Mouse (Mus musculus) layer of hippocampus, adult 2 months (tissue): ENCODE data around the gene Apob. TPM values are rescaled to one million over a fixed set of nuclear protein-coding genes. Genes with fewer than 3 reads are reported as not detected.

Source experiments
- DNase-seq, 2 experiments: peaks; one replicate each; pipeline ENCODE4 v3.0.0; 2022; ENCODE audit warnings: low spot score in 2 of 2
- H3K27ac ChIP-seq: fragments of 200-600 bp; 2 replicates; pipeline ENCODE4 v1.8.1; 2022
- H3K4me3 ChIP-seq: fragments of 200-600 bp; 2 replicates; pipeline ENCODE4 v1.8.1; 2022; ENCODE audit warnings: mild to moderate bottlenecking
- CTCF ChIP-seq: fragments of 200-600 bp; conservative IDR thresholded peaks from 2 replicates; pipeline ENCODE4 v1.8.1; 2022; ENCODE audit warnings: antibody characterized with exemption, mild to moderate bottlenecking, moderate library complexity
- total RNA-seq, 2 experiments: library from RNA; stranded (reverse); gene quantifications; 2 replicates each; pipeline ENCODE4 v1.2.3; 2021

The Apob gene
- total RNA-seq, 2 experiments from 2014 or later, result 0.03 TPM; not detected in 1

DNA sequence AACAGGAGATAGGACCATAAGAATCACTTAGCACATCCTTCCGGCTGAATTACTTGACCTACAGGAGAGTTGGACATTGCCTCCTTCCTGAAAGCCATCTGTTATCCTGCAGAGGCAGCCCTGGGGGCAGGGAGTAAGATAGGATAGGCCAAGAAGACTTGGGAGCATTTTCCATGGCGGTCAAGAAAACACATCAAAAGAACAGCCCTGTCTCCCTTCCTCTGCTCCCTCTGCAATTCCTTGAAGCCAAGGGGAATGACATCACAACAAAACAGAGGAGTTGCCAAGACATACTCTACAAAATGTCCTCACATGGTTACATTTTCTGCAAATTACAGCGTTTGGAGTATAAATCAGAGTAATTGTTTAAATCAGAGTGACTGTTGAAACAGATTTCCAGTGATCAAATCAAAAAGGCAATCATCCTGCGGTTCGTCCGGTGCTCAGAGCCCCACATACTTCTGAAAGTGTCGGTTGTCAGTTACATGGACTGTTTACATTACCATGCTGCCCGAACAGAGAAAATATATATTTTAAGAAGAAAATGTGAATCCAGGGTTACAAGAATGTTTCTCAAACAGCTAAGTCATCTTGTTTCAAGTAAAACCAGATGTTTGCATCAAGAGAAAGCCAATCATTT, 78.7 kb downstream of the Apob start:
- TF ChIP-seq CTCF, result no peak
- no peak overlapping the region for H3K27ac ChIP-seq
- no peak overlapping the region for H3K4me3 ChIP-seq
- no peak for DNase-seq

DNA sequence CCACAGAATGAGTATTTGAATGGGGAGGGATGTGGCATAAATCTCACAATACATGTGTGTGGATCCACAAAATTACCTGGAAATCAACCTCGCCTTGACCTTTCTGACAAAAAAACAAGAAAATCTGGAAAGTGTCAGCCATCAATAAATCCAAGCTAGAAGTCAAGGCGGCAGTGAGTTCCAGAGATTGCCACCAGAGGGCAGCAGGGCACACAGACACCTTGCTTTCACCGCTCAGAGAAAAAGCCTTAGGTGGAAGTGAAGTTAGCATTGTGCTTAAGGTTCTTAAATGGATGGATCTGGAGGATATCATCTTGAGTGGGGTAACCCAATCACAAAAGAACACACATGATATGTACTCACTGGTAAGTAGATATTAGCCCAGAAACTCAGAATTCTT, 82.1 kb downstream of the Apob start:
- Histone ChIP-seq H3K27ac (no peak overlapping the region), H3K4me3 (no peak overlapping the region)
- peak; percentile 94 for TF ChIP-seq CTCF
- DNase-seq, result peak; percentile 29 to 81

DNA sequence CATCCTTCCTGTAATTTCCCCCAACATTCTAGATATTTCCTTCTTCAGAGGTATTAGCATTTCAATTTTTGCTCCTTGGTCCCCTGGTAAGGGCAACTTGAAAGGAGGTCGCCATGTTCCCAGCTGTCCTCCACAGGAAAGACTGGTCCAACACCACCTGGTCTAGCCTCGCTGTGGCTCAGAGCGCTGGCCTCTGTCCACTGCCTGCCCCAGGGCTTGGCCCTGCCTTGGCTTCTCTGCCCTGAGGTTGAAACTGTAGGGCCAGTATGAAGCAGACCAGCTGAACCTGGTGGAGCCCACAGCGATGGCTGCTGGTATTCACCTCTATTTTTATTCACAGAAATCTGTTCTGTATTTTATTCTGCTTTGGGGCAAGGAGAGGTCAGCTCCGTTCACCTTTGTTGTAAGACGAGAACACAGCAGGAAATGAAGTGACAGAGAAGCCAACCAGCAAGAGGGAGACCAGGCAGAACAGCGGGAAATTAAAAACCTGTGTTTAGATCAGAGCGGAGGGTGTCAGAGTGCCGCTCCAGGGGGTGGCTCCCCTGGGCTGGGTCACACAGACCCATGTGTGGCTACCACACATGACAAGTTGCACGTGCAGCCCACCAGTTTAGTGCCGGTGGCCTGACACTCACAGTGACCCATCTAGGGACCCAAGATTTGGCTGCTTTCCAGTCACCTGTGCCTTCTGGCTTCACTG, 86.1 kb downstream of the Apob start:
- Histone ChIP-seq H3K4me3 (no peak overlapping the region), H3K27ac (no peak overlapping the region)
- DNase-seq, result no peak
- no peak for TF ChIP-seq CTCF

Other genes starting within 250 kb of the Apob start
- 10 to 100 TPM; 41.5 to 45.7 TPM for gene Ldah, start 230.5 kb downstream of the Apob start, total RNA-seq